Mouse (Mus musculus): Measurements from ENCODE around the gene Gm17482.

Gm17482 gene

GRCm38 (mm10) chr6:115291823-115292222 is 64.7 kb downstream of the Gm17482 start:
- DNase-seq (ENCODE audit: low spot score) = no peak

- no peak for DNase-seq (ENCODE audit: low spot score)
Observed at GRCm38 (mm10) chr6:115292621-115293020, 65.5 kb downstream of the Gm17482 start.

GRCm38 (mm10) chr6:115293877-115294276 is 66.7 kb downstream of the Gm17482 start:
- DNase-seq (ENCODE audit: low spot score) = no peak

- no peak for DNase-seq (ENCODE audit: low spot score)
Observed at GRCm38 (mm10) chr6:115307134-115307533, 80.0 kb downstream of the Gm17482 start.
